Mouse (Mus musculus) lung, adult 2 months (tissue): ENCODE measurements around the gene Thumpd3.

Experiments used
- CTCF ChIP-seq: fragments of 200-500 bp; IDR thresholded peaks from 2 replicates; pipeline ENCODE4 v1.5.1; 2011; ENCODE audit warnings: mild to moderate bottlenecking, low read length, control low read depth; ENCODE audit not compliant: insufficient read depth
- POLR2A ChIP-seq: fragments of 200-500 bp; IDR thresholded peaks from 2 replicates; pipeline ENCODE4 v1.6.1; 2011; ENCODE audit warnings: low read depth, mild to moderate bottlenecking, control low read depth, low read length, borderline replicate concordance; ENCODE audit errors: extremely low read depth

- TF ChIP-seq CTCF: no peak
- no peak for TF ChIP-seq POLR2A
These were observed 1.2 kb downstream of the Thumpd3 start for GRCm38 (mm10) chr6:113047016-113047746.
